Mouse (Mus musculus) heart, postnatal 4 days (tissue): ENCODE data around the gene Olfr263. TPM values are rescaled to one million over a fixed set of nuclear protein-coding genes. Genes with fewer than 3 reads are reported as not detected.
A peak's percentile ranks its signal among the peaks of the same experiment; 100 is the strongest.
"Not testable (repeated sequence)": the region's sequence is repeated elsewhere in the genome, so short reads cannot be mapped to it uniquely, and the experiment has no call there.

Source experiments
- DNase-seq: peaks from one replicate; pipeline ENCODE4 v3.0.0; 2021
- total RNA-seq, 2 experiments: library from RNA; stranded (reverse); gene quantifications; 2 replicates each; pipeline ENCODE4 v1.2.3; 2021

The Olfr263 gene
- total RNA-seq, result not detected

GRCm38 (mm10) chr13:21129339-21129738 lies at the start of gene Olfr263:
Gene Olfr263 (plus strand): TSS chr13:21129639.
- DNase-seq, result not testable (repeated sequence)

- DNase-seq, result peak; percentile 6
These were observed 46.8 kb upstream of the Olfr263 start for GRCm38 (mm10) chr13:21082686-21083085.

GRCm38 (mm10) chr13:21109759-21110158 lies 19.7 kb upstream of the Olfr263 start:
- DNase-seq, result no peak

- DNase-seq, result no peak
These were observed 19.0 kb upstream of the Olfr263 start for GRCm38 (mm10) chr13:21110441-21110840.

GRCm38 (mm10) chr13:21111183-21111582 lies 18.3 kb upstream of the Olfr263 start, which contains the start of gene Olfr1369-ps1:
Gene Olfr1369-ps1 (plus strand): TSS chr13:21111483.
- DNase-seq, result not testable (repeated sequence)

GRCm38 (mm10) chr13:21114121-21114520 lies 15.3 kb upstream of the Olfr263 start:
- no peak for DNase-seq

GRCm38 (mm10) chr13:21142421-21142820 lies 13.0 kb downstream of the Olfr263 start:
- peak; percentile 8 for DNase-seq

GRCm38 (mm10) chr13:21145767-21146166 lies 16.3 kb downstream of the Olfr263 start, which contains the start of gene Olfr1368:
Gene Olfr1368 (minus strand): TSS chr13:21145867.
- no peak for DNase-seq

- no peak for DNase-seq
These were observed 26.4 kb downstream of the Olfr263 start for GRCm38 (mm10) chr13:21155888-21156287.

- DNase-seq, result no peak
These were observed 28.6 kb downstream of the Olfr263 start for GRCm38 (mm10) chr13:21158071-21158470.

- peak; percentile 91 for DNase-seq
These were observed 29.5 kb downstream of the Olfr263 start for GRCm38 (mm10) chr13:21158785-21159474.

GRCm38 (mm10) chr13:21159475-21159819 lies 30.0 kb downstream of the Olfr263 start:
- no peak for DNase-seq

GRCm38 (mm10) chr13:21160041-21160511 lies 30.6 kb downstream of the Olfr263 start:
- DNase-seq, result no peak

- DNase-seq, result peak; percentile 96
These were observed 31.5 kb downstream of the Olfr263 start for GRCm38 (mm10) chr13:21160657-21161590.

- DNase-seq, result no peak
These were observed 32.2 kb downstream of the Olfr263 start for GRCm38 (mm10) chr13:21161591-21161990.

GRCm38 (mm10) chr13:21162591-21162990 lies 33.2 kb downstream of the Olfr263 start:
- DNase-seq, result no peak

GRCm38 (mm10) chr13:21166936-21167909 lies 37.8 kb downstream of the Olfr263 start:
- peak; percentile 82 for DNase-seq

GRCm38 (mm10) chr13:21167910-21168300 lies 38.5 kb downstream of the Olfr263 start:
- peak; percentile 35 for DNase-seq

GRCm38 (mm10) chr13:21168371-21169011 lies 39.1 kb downstream of the Olfr263 start:
- DNase-seq, result no peak

- DNase-seq, result no peak
These were observed 39.8 kb downstream of the Olfr263 start for GRCm38 (mm10) chr13:21169121-21169656.
